Mouse (Mus musculus): ENCODE results near the gene 1700012B09Rik.

Gene 1700012B09Rik

DNA sequence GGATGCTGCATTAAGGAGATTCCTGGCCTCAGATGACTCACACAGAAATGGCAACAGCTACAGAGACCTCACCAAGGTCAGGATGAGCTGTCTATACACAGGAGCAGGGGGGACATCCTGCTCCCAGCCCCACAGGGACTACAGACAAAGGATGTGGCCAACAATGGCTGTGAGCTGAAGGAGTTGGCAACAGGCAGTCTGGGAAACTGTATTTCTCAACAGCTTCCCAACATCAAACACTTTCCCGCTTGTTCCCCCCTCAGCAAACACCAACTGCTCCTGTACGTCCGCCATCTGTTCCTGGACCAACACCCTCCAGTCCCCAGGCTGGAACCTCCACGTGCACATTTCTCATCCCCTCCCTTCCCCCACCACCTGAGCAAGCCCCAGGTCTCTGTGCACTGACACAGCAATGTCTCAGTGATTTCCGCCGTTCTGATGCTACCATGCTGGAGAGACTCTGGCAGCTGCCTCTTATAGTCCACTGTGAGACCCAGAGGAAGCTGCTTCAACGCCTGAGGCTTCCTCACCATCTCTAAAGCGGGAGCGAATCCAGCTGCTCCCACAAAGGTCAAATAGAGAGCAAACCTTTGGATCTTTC, 39.8 kb downstream of the 1700012B09Rik start:
- DNase-seq (ENCODE audit: low spot score) = no peak

DNA sequence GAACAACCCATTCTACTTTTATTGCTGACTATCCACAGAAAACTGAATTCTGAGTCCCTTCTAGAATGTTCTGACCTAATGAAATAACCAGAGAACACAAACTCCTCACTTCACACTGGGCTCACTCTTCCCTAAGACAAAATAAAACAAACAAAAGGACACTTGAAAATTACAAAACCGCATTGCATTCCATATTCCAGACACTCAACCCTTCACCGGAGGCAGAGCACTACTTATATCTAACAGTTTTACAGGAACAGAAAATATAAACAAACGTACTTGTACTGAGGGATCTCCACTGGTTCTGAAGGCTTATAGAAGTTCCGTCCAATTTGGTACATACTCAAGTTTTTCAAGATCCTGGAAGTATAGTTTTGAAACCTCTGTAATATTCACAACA, 42.5 kb downstream of the 1700012B09Rik start:
- no peak for DNase-seq (ENCODE audit: low spot score)

DNA sequence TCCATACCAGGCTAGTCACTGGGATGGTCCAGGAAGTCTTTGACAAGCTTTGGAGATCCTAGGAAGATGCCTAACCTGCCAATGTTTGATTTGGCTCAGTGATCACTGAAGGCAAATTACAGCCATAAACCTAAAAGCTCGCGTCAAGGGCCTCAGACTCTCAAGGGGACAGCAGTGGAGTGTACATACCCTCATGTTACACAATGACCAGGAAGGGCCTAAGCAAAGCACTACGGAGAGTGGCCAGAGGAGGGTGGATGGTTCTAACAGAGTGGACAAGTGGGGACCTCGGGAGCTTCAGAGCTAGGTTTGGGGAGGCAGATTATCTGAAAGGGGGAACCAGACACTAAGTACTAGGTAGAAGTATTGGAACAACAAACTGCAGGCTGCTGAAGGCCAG, 44.2 kb downstream of the 1700012B09Rik start:
- no peak for DNase-seq (ENCODE audit: low spot score)

DNA sequence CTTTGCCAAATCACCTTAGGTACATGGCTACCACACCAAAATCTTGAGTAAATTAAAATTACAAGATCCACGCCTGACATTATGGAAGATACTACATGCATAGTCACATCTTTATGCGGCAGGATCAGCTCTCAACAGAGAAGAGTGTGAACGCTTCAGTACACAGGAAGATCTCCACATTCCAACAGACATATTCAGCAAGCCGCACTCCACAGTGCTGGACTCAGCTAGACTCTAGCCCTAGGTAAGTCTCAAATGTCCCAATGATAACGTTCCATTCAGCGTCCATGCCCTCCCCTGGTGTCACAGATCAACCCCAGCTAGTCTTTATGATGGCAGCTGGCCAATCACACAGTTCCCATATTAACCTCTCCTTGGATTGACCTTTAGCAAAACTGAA, 44.8 kb downstream of the 1700012B09Rik start:
- no peak for DNase-seq (ENCODE audit: low spot score)

DNA sequence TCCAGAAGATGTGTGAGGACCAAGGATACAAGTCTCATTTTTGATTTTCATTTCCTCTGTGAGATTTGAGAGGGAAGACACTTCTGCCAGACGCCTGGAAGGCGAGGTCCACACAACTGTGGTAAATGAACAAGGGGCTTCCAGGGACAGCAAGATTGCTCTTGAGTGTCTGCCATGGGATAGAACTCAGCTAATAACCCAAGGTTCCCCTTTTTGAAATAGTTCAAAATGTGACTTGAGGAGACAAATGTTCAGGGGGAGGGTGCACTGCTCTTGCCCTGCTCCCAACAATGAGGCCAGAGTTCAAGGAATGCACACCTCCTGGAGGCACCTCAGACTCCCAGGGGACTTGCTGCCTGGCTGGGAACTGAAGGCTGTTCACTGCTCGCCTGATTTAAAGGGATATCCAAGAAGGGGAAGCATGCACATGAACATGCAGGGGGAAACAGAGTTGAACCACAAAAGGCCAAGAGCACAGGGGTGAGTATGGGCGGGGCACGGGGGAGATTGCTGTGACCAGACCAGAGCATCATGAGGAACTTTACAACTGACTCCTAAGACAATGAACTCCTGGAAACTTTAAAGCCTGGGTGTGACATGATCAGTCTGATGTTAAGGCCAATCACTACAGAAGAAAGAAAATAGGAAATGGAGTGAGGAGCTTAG, 45.9 kb downstream of the 1700012B09Rik start:
- DNase-seq (ENCODE audit: low spot score) = no peak

DNA sequence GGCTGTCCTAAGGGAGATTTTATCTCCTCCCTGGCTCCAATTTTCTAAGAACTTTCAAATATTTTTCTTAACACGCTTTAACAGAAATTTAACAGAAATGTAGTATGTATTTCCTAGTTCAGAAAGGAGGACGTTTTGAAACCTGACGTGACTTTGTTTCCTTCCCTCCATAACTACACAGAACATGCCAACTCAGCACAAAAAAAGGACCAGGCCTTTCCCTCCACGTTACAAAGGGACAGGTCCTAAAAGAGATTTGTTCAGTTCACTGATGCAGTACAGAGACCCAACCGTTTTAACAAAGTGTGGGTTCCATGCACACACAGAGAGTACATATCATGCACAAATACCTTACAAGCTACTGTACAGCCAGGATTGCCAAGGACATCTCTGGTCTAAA, 49.2 kb downstream of the 1700012B09Rik start:
- no peak for DNase-seq (ENCODE audit: low spot score)

DNA sequence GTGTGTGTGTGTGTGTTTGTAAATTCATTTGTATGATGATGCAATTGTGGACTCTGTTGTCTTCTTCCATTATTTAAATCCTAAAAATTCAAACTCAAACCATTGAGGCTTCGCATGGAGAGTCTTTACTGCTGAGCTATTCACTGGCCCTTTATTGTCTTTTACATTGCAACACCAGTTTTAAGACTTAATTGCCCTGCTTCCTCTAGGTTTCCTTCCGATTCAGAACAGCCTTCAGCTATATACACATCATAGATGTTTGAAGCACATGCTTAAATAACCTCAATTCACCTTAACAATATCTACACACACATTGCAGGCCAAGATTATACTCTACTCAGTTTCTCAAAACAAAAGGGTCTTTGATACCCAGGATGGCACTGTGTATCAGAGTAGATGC, 50.4 kb downstream of the 1700012B09Rik start:
- DNase-seq (ENCODE audit: low spot score) = no peak

DNA sequence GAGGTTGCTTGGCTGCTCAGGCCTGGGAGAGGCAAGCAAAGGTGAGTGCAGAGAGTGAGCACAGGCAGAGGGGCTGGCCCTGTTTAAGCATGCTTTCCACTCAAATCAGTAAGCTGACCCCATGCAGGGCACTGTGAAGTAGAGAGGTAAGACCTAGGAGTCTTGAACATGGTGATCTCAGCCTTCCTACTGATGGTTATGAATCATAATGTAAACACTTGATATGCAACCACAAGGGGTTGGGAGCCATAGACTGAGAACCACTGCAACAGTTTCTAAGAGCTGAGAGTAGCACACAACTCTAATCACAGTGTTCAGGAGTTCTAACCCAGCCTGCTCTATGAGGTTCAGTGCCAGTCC, 52.5 kb downstream of the 1700012B09Rik start:
- DNase-seq (ENCODE audit: low spot score) = no peak

DNA sequence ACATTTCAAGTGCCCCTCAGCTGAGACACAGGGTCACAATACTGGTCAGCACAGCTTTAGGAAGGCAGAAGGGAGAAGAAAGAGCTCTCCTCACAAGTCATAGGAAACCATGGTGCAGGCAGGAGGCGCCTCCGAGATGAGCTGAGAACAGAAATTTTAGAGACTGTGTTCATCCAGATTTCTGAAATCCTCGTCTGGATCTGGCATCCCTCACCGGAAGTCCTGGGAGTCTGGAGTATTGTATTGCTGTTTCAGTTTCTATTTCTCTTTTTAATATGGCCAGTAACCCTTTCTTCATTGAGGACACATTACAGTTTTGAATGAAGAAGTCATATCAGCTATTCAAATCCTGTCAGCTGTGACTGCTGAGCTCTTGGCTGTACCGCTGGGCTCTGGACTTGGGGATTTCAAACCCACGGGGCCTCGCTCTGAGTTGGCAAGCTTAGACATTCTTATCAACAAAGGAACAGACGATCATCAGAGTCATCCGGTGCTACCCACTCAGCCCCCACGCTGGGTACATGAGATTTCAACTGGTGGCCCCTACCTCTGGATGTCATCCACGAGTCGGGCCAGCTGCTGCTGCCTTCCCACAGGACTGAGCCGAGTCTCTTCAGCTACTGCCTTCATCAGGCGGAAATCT, 53.0 kb downstream of the 1700012B09Rik start:
- no peak for DNase-seq (ENCODE audit: low spot score)

DNA sequence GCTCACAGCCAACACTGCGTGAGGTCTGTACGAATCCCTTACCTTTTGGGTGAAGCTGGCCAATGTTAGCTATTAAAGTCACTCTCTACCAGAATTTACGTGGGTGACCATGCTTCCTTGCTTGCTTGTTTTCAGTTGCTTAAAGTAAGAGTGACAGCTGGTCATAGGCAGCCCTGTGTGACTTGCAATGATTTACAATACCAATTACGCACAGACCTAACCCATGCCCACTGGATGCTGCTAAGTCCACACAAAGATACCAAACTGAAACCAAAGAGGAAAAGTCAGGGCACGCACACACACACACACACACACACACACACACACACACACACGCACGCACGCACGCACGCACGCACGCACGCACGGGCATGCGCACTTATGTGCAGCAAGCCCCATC, 55.6 kb downstream of the 1700012B09Rik start:
- DNase-seq (ENCODE audit: low spot score) = no peak

DNA sequence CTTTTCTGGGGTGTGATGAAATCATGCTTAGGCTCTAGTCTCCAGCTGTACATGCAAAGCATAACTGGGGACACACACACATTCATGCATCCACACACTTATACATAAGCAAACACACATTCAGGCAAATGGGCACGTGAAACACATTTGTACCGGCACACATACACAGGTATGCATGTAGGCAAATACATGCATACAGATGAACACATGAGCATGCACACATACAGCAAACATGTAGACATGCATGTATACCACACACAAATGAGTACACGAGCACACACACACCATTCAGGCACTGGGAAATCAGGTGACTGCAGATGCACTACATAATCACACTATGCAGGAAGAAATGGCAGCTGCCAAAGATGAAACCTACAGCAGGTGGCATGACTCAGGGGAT, 59.9 kb downstream of the 1700012B09Rik start:
- no peak for DNase-seq (ENCODE audit: low spot score)

Data from MN1 (cell line).